ENCODE assay signal across 8 mouse cellular contexts in genomic region chr9:43231805-43232204, GRCm38 (mm10). TPM values are rescaled to one million over a fixed set of nuclear protein-coding genes. Genes with fewer than 3 reads are reported as not detected.
DNase-seq lines count a peak whose midpoint lies in the region; ATAC-seq and TF ChIP-seq lines count a peak whose summit lies in the region.

No protein-coding gene starts in this region.

- H3K4me1 ChIP-seq in midbrain, embryonic 10.5 days = peaks cover 46% of the 10 kb centered on the region
- H3K4me1 ChIP-seq in midbrain, embryonic 14.5 days (ENCODE audit: control insufficient read depth, insufficient read depth, low read length) = no peaks in the 10 kb centered on the region
- peaks cover 59% of the 10 kb centered on the region for H3K4me1 ChIP-seq in heart, embryonic 11.5 days (ENCODE audit: control insufficient read depth, insufficient read depth, low read length)
- peaks cover 35% of the 10 kb centered on the region for H3K4me1 ChIP-seq in limb, embryonic 14.5 days (ENCODE audit: control insufficient read depth, insufficient read depth, low read length)
- H3K4me1 ChIP-seq in stomach, embryonic 14.5 days (ENCODE audit: control insufficient read depth, insufficient read depth, low read length) = peaks cover 61% of the 10 kb centered on the region
- no peaks in the 10 kb centered on the region for H3K4me1 ChIP-seq in forebrain, embryonic 15.5 days

- WGBS in midbrain, embryonic 10.5 days = 76% methylated on average over 4 of the region's 4 CpGs
- WGBS in midbrain, embryonic 14.5 days = 67% methylated on average over 4 of the region's 4 CpGs
- 56% methylated on average over 4 of the region's 4 CpGs for WGBS in heart, embryonic 11.5 days (ENCODE audit: insufficient replicate concordance)
- WGBS in limb, embryonic 14.5 days = 70% methylated on average over 4 of the region's 4 CpGs
- 30% methylated on average over 4 of the region's 4 CpGs for WGBS in stomach, embryonic 14.5 days
- WGBS in forebrain, embryonic 15.5 days = 85% methylated on average over 4 of the region's 4 CpGs

- no peak overlapping the region for H3K4me2 ChIP-seq in midbrain, embryonic 14.5 days (ENCODE audit: low read length)
- peak overlapping the region; percentile 14; the same call in 1 of the 2 replicates for H3K4me2 ChIP-seq in heart, embryonic 11.5 days
- H3K4me2 ChIP-seq in limb, embryonic 14.5 days (replicated peaks; ENCODE audit: low read depth, low read length, severe bottlenecking) = no peak overlapping the region
- H3K4me2 ChIP-seq in stomach, embryonic 14.5 days (replicated peaks; ENCODE audit: low read depth, low read length) = peak overlapping the region; percentile 32
- no peak overlapping the region for H3K4me2 ChIP-seq in forebrain, embryonic 15.5 days (replicated peaks)

- no peak overlapping the region for H3K9ac ChIP-seq in midbrain, embryonic 14.5 days (replicated peaks; ENCODE audit: low read length)
- H3K9ac ChIP-seq in heart, embryonic 11.5 days (ENCODE audit: low read depth, low read length) = peak overlapping the region; percentile 50; the same call in 1 of the 2 replicates
- no peak overlapping the region for H3K9ac ChIP-seq in limb, embryonic 14.5 days (ENCODE audit: low read depth, low read length, severe bottlenecking)
- H3K9ac ChIP-seq in stomach, embryonic 14.5 days (replicated peaks; ENCODE audit: low read depth, low read length) = 0 out of 2 replicates have a peak overlapping the region, but pooled peaks have one; percentile 2
- no peak overlapping the region for H3K9ac ChIP-seq in forebrain, embryonic 15.5 days (replicated peaks)

- H3K4me3 ChIP-seq in midbrain, embryonic 10.5 days = no peak overlapping the region
- no peak overlapping the region for H3K4me3 ChIP-seq in midbrain, embryonic 14.5 days (replicated peaks; ENCODE audit: low read depth, low read length)
- no peak overlapping the region for H3K4me3 ChIP-seq in heart, embryonic 11.5 days (ENCODE audit: low read depth, low read length)
- H3K4me3 ChIP-seq in limb, embryonic 14.5 days (replicated peaks; ENCODE audit: low read length) = no peak overlapping the region
- no peak overlapping the region for H3K4me3 ChIP-seq in stomach, embryonic 14.5 days (ENCODE audit: low read depth, low read length)
- no peak overlapping the region for H3K4me3 ChIP-seq in forebrain, embryonic 15.5 days

- H3K36me3 ChIP-seq in midbrain, embryonic 10.5 days = no peaks in the 10 kb centered on the region
- H3K36me3 ChIP-seq in midbrain, embryonic 14.5 days (ENCODE audit: control insufficient read depth, insufficient read depth, low read length) = no peaks in the 10 kb centered on the region
- no peaks in the 10 kb centered on the region; the same call in 1 of the 2 replicates for H3K36me3 ChIP-seq in heart, embryonic 11.5 days (ENCODE audit: control insufficient read depth, insufficient read depth, low read length)
- peaks cover 72% of the 10 kb centered on the region for H3K36me3 ChIP-seq in limb, embryonic 14.5 days (ENCODE audit: control insufficient read depth, insufficient read depth, low read length)
- H3K36me3 ChIP-seq in stomach, embryonic 14.5 days (ENCODE audit: control insufficient read depth, insufficient read depth, low read length) = no peaks in the 10 kb centered on the region; the same call in 1 of the 2 replicates
- H3K36me3 ChIP-seq in forebrain, embryonic 15.5 days = no peaks in the 10 kb centered on the region

- H3K9me3 ChIP-seq in midbrain, embryonic 10.5 days (replicated peaks) = no peaks in the 10 kb centered on the region
- H3K9me3 ChIP-seq in midbrain, embryonic 14.5 days (ENCODE audit: control insufficient read depth, low read length) = no peaks in the 10 kb centered on the region
- H3K9me3 ChIP-seq in heart, embryonic 11.5 days (replicated peaks; ENCODE audit: control insufficient read depth, low read length) = no peaks in the 10 kb centered on the region
- H3K9me3 ChIP-seq in limb, embryonic 14.5 days (ENCODE audit: control insufficient read depth, low read length) = no peaks in the 10 kb centered on the region
- no peaks in the 10 kb centered on the region for H3K9me3 ChIP-seq in stomach, embryonic 14.5 days (ENCODE audit: control insufficient read depth, low read depth, low read length)
- H3K9me3 ChIP-seq in forebrain, embryonic 15.5 days = no peaks in the 10 kb centered on the region

- no peak for TF ChIP-seq POLR2A in limb, embryonic 14.5 days (IDR thresholded peaks at IDR 0.05; ENCODE audit: borderline replicate concordance, extremely low read depth, insufficient read depth, insufficient read length)

- no peak for ATAC-seq in midbrain, embryonic 14.5 days (ENCODE audit: low FRiP score, low TSS enrichment)
- 0 out of 2 replicates have a peak, but pooled peaks have one; percentile 12 for ATAC-seq in heart, embryonic 11.5 days (replicated peaks; ENCODE audit: insufficient number of reproducible peaks, low FRiP score, low TSS enrichment)
- ATAC-seq in limb, embryonic 14.5 days (ENCODE audit: low FRiP score, low read depth) = no peak
- peak; percentile 84 for ATAC-seq in stomach, embryonic 14.5 days (ENCODE audit: insufficient number of reproducible peaks, insufficient read depth, low FRiP score, low read depth)
- ATAC-seq in erythroid progenitor cell, adult 5-6 weeks (replicated peaks; ENCODE audit: low FRiP score, poor library complexity, severe bottlenecking) = no peak
- ATAC-seq in forebrain, embryonic 15.5 days (replicated peaks) = no peak

- H3K27ac ChIP-seq in midbrain, embryonic 10.5 days (replicated peaks) = peak overlapping the region; percentile 68
- H3K27ac ChIP-seq in midbrain, embryonic 14.5 days (replicated peaks; ENCODE audit: low read depth, low read length) = no peak overlapping the region
- H3K27ac ChIP-seq in heart, embryonic 11.5 days (ENCODE audit: low read depth, low read length) = peak overlapping the region; percentile 73
- H3K27ac ChIP-seq in limb, embryonic 14.5 days (replicated peaks; ENCODE audit: low read depth, low read length) = peak overlapping the region; percentile 40; the same call in 1 of the 2 replicates
- H3K27ac ChIP-seq in stomach, embryonic 14.5 days (ENCODE audit: low read length) = peak overlapping the region; percentile 94
- no peak overlapping the region for H3K27ac ChIP-seq in forebrain, embryonic 15.5 days (replicated peaks)

- DNase-seq in midbrain, embryonic 10.5 days (ENCODE audit: low spot score) = no peak
- DNase-seq in midbrain, embryonic 14.5 days = no peak
- no peak for DNase-seq in limb, embryonic 14.5 days (ENCODE audit: low spot score)
- DNase-seq in thymus, postnatal 10 days (ENCODE audit: low spot score in 2 of 2) = no peak

- peaks cover 12% of the 10 kb centered on the region for H3K27me3 ChIP-seq in midbrain, embryonic 10.5 days (ENCODE audit: low read depth, poor library complexity, severe bottlenecking)
- H3K27me3 ChIP-seq in midbrain, embryonic 14.5 days (ENCODE audit: control insufficient read depth, insufficient read depth, low read length) = no peaks in the 10 kb centered on the region
- H3K27me3 ChIP-seq in heart, embryonic 11.5 days (ENCODE audit: control insufficient read depth, insufficient read depth, low read length) = no peaks in the 10 kb centered on the region
- no peaks in the 10 kb centered on the region for H3K27me3 ChIP-seq in limb, embryonic 14.5 days (ENCODE audit: control insufficient read depth, insufficient read depth, low read length)
- H3K27me3 ChIP-seq in stomach, embryonic 14.5 days (ENCODE audit: control insufficient read depth, insufficient read depth, low read length) = no peaks in the 10 kb centered on the region
- no peaks in the 10 kb centered on the region for H3K27me3 ChIP-seq in forebrain, embryonic 15.5 days

RNA-seq across cellular contexts. Expression of gene Oaf, which starts 7.9 kb away (rescaled TPM):
- 32.0 and 36.5 TPM in 2 replicates for polyA plus RNA-seq in midbrain, embryonic 10.5 days (2016; fragmentation: Nextera tagmentation; extraction: Ambion mirVana)
- polyA plus RNA-seq in midbrain, embryonic 14.5 days (2014; fragmentation: Nextera tagmentation; extraction: Ambion mirVana) = 2.3 and 7.9 TPM in 2 replicates
- 37.8 and 41.1 TPM in 2 replicates for polyA plus RNA-seq in heart, embryonic 11.5 days (2014; fragmentation: Nextera tagmentation; extraction: Ambion mirVana)
- polyA plus RNA-seq in limb, embryonic 14.5 days (2012; rRNA removed) = 149 and 154 TPM in 2 replicates
- polyA plus RNA-seq in limb, embryonic 14.5 days (2014; fragmentation: Nextera tagmentation; extraction: Ambion mirVana) = 145 and 172 TPM in 2 replicates
- polyA plus RNA-seq in stomach, embryonic 14.5 days (2014; fragmentation: Nextera tagmentation; extraction: Ambion mirVana) = 92.9 and 99.3 TPM in 2 replicates
- 8.3 and 38.6 TPM in 2 replicates for total RNA-seq in erythroid progenitor cell, adult 5-6 weeks (2015; ENCODE audit: low replicate concordance)
- 5.1 and 14.5 TPM in 2 replicates for total RNA-seq in erythroid progenitor cell, adult 5-6 weeks (2017; ENCODE audit: low replicate concordance)
- 6.6 and 6.9 TPM in 2 replicates for polyA plus RNA-seq in forebrain, embryonic 15.5 days (2015; fragmentation: Nextera tagmentation; extraction: Ambion mirVana)

RNA-seq across cellular contexts. Expression of gene Pou2f3, which starts 21.6 kb away (rescaled TPM):
- not detected in 2 replicates for polyA plus RNA-seq in midbrain, embryonic 10.5 days (2016; fragmentation: Nextera tagmentation; extraction: Ambion mirVana)
- 0.08 TPM in 1 of 2 replicates, not detected in the other for polyA plus RNA-seq in midbrain, embryonic 14.5 days (2014; fragmentation: Nextera tagmentation; extraction: Ambion mirVana)
- polyA plus RNA-seq in heart, embryonic 11.5 days (2014; fragmentation: Nextera tagmentation; extraction: Ambion mirVana) = not detected in 2 replicates
- polyA plus RNA-seq in limb, embryonic 14.5 days (2012; rRNA removed) = 6.5 and 6.9 TPM in 2 replicates
- polyA plus RNA-seq in limb, embryonic 14.5 days (2014; fragmentation: Nextera tagmentation; extraction: Ambion mirVana) = 5.2 and 7.9 TPM in 2 replicates
- polyA plus RNA-seq in stomach, embryonic 14.5 days (2014; fragmentation: Nextera tagmentation; extraction: Ambion mirVana) = 0.27 and 0.71 TPM in 2 replicates
- not detected in 2 replicates for total RNA-seq in erythroid progenitor cell, adult 5-6 weeks (2015; ENCODE audit: low replicate concordance)
- not detected in 2 replicates for total RNA-seq in erythroid progenitor cell, adult 5-6 weeks (2017; ENCODE audit: low replicate concordance)
- polyA plus RNA-seq in forebrain, embryonic 15.5 days (2015; fragmentation: Nextera tagmentation; extraction: Ambion mirVana) = not detected in 2 replicates

Comparison
In these comparisons a context has a peak if more than half of its experiments do, and no peak if none do; other contexts are left out.
1. H3K27ac ChIP-seq: peak in midbrain, embryonic 10.5 days (single experiment), heart, embryonic 11.5 days (single experiment), limb, embryonic 14.5 days (single experiment) and stomach, embryonic 14.5 days (single experiment); none in midbrain, embryonic 14.5 days (single experiment) and forebrain, embryonic 15.5 days (single experiment).
2. ATAC-seq: peak in heart, embryonic 11.5 days (single experiment) and stomach, embryonic 14.5 days (single experiment); none in midbrain, embryonic 14.5 days (single experiment), limb, embryonic 14.5 days (single experiment), erythroid progenitor cell, adult 5-6 weeks (single experiment) and forebrain, embryonic 15.5 days (single experiment).
3. H3K4me2 ChIP-seq: peak in heart, embryonic 11.5 days (single experiment) and stomach, embryonic 14.5 days (single experiment); none in midbrain, embryonic 14.5 days (single experiment), limb, embryonic 14.5 days (single experiment) and forebrain, embryonic 15.5 days (single experiment).
4. H3K9ac ChIP-seq: peak in heart, embryonic 11.5 days (single experiment) and stomach, embryonic 14.5 days (single experiment); none in midbrain, embryonic 14.5 days (single experiment), limb, embryonic 14.5 days (single experiment) and forebrain, embryonic 15.5 days (single experiment).